Mouse (Mus musculus): ENCODE measurements around the gene Gnai1. TPM values are rescaled to one million over a fixed set of nuclear protein-coding genes. Genes with fewer than 3 reads are reported as not detected.
A peak's percentile ranks its signal among the peaks of the same experiment; 100 is the strongest.

Gnai1 gene
- total and polyA plus RNA-seq, 2 experiments from 2014 or later: 112 to 114 TPM

DNA sequence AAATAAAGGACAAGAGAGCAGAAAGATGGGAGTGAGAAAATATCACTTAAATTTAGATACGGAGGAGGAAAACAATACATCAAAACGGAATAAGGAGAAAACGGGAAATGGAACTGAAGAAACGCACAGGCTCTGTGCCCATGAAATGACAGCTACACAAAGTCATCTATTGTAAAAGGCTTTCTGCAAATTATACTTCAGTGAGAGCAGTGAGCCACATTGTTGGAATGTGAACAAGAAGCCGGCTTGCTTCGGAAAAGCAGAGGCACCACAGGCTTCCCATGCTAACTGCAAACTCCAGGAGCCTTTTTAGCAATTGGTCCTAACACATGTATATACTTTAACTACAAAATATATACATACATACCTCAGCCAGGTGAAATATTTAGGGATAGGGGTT is 34.0 kb downstream of the Gnai1 start:
- no peak for TF ChIP-seq CTCF (IDR thresholded peaks at IDR 0.05; ENCODE audit: low read depth)
- H3K4me2 ChIP-seq (ENCODE audit: low read depth): no peak overlapping the region
- 37% methylated on average over 6 of the region's 6 CpGs for WGBS
- no peak overlapping the region for H3K27ac ChIP-seq (ENCODE audit: low read depth, low read length)
- DNase-seq: peak; percentile 40
- H3K4me1 ChIP-seq (ENCODE audit: insufficient read depth): no peaks in the 10 kb centered on the region
- no peaks in the 10 kb centered on the region for H3K36me3 ChIP-seq (ENCODE audit: insufficient read depth)
- H3K9me3 ChIP-seq (ENCODE audit: low read length): no peaks in the 10 kb centered on the region
- no peaks in the 10 kb centered on the region for H3K27me3 ChIP-seq (ENCODE audit: insufficient read depth, low read length)
- no peak overlapping the region for H3K9ac ChIP-seq
- ATAC-seq: peak; percentile 76
- no peak overlapping the region for H3K4me3 ChIP-seq (ENCODE audit: low read depth, low read length)

GRCm38 (mm10) chr5:18323534-18323933 is 36.6 kb downstream of the Gnai1 start:
- DNase-seq (no peak), ATAC-seq (no peak)
- Histone ChIP-seq H3K27ac (ENCODE audit: low read depth, low read length) (no peak overlapping the region), H3K4me2 (ENCODE audit: low read depth) (no peak overlapping the region), H3K9ac (no peak overlapping the region), H3K27me3 (ENCODE audit: insufficient read depth, low read length) (no peaks in the 10 kb centered on the region), H3K4me3 (ENCODE audit: low read depth, low read length) (no peak overlapping the region), H3K36me3 (ENCODE audit: insufficient read depth) (no peaks in the 10 kb centered on the region), H3K9me3 (ENCODE audit: low read length) (no peaks in the 10 kb centered on the region), H3K4me1 (ENCODE audit: insufficient read depth) (no peaks in the 10 kb centered on the region)
- WGBS: 73% methylated on average over 9 of the region's 9 CpGs
- TF ChIP-seq CTCF (IDR thresholded peaks at IDR 0.05; ENCODE audit: low read depth): no peak

GRCm38 (mm10) chr5:18321661-18322060 is 38.5 kb downstream of the Gnai1 start:
- TF ChIP-seq CTCF (IDR thresholded peaks at IDR 0.05; ENCODE audit: low read depth): no peak
- WGBS: 59% methylated on average over 3 of the region's 3 CpGs

GRCm38 (mm10) chr5:18318846-18319245 is 41.3 kb downstream of the Gnai1 start:
- TF ChIP-seq CTCF (IDR thresholded peaks at IDR 0.05; ENCODE audit: low read depth): no peak
- H3K9ac ChIP-seq: no peak overlapping the region
- H3K4me3 ChIP-seq (ENCODE audit: low read depth, low read length): no peak overlapping the region
- 73% methylated on average over 4 of the region's 4 CpGs for WGBS
- no peak overlapping the region for H3K27ac ChIP-seq (ENCODE audit: low read depth, low read length)
- no peak overlapping the region for H3K4me2 ChIP-seq (ENCODE audit: low read depth)
- ATAC-seq: no peak
- no peaks in the 10 kb centered on the region for H3K4me1 ChIP-seq (ENCODE audit: insufficient read depth)
- no peaks in the 10 kb centered on the region for H3K27me3 ChIP-seq (ENCODE audit: insufficient read depth, low read length)
- DNase-seq: no peak
- H3K36me3 ChIP-seq (ENCODE audit: insufficient read depth): no peaks in the 10 kb centered on the region
- no peaks in the 10 kb centered on the region for H3K9me3 ChIP-seq (ENCODE audit: low read length)

More at GRCm38 (mm10) chr5:18321661-18322060, 38.5 kb downstream of the Gnai1 start:
- Histone ChIP-seq H3K27ac (ENCODE audit: low read depth, low read length) (no peak overlapping the region), H3K27me3 (ENCODE audit: insufficient read depth, low read length) (no peaks in the 10 kb centered on the region), H3K4me2 (ENCODE audit: low read depth) (no peak overlapping the region), H3K4me3 (ENCODE audit: low read depth, low read length) (no peak overlapping the region), H3K9ac (no peak overlapping the region), H3K36me3 (ENCODE audit: insufficient read depth) (no peaks in the 10 kb centered on the region), H3K9me3 (ENCODE audit: low read length) (no peaks in the 10 kb centered on the region), H3K4me1 (ENCODE audit: insufficient read depth) (no peaks in the 10 kb centered on the region)
- DNase-seq (no peak), ATAC-seq (no peak)

DNA sequence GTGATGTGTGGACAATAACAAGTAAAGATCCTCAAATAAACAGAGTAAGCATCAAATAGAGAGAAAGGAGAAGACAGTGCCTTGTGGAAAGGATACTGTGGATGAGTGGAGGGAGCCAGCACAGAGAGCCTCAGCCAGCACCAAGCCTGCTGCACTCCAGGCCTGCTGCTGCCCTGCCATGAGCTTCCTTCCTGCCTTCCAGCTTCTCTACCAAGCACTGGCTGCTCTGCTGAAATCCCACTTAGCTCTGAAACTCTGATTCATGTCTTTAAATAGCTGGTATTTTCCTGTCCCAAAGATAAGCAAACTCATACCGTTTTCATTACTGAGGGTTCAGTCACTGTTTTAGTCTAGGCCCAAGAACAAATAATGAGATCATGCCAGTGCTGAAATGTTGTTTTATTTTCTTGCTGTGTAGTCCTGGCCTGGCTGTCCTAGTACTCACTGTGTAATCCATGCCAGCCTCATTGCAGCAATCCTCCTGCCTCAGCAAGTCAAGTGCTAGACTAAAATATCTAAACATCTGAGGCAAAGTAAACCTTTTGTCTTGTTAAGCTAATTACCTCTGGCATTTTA is 52.8 kb downstream of the Gnai1 start:
- no peak for TF ChIP-seq CTCF (IDR thresholded peaks at IDR 0.05; ENCODE audit: low read depth)
- Histone ChIP-seq H3K4me1 (ENCODE audit: insufficient read depth) (no peaks in the 10 kb centered on the region), H3K9me3 (ENCODE audit: low read length) (no peaks in the 10 kb centered on the region), H3K27me3 (ENCODE audit: insufficient read depth, low read length) (no peaks in the 10 kb centered on the region), H3K9ac (no peak overlapping the region), H3K27ac (ENCODE audit: low read depth, low read length) (no peak overlapping the region), H3K36me3 (ENCODE audit: insufficient read depth) (peaks cover 4% of the 10 kb centered on the region; the same call in 1 of the 2 replicates), H3K4me3 (ENCODE audit: low read depth, low read length) (no peak overlapping the region), H3K4me2 (ENCODE audit: low read depth) (no peak overlapping the region)
- WGBS: 47% methylated on average over 1 of the region's 1 CpGs
- no peak for ATAC-seq
- no peak for DNase-seq

DNA sequence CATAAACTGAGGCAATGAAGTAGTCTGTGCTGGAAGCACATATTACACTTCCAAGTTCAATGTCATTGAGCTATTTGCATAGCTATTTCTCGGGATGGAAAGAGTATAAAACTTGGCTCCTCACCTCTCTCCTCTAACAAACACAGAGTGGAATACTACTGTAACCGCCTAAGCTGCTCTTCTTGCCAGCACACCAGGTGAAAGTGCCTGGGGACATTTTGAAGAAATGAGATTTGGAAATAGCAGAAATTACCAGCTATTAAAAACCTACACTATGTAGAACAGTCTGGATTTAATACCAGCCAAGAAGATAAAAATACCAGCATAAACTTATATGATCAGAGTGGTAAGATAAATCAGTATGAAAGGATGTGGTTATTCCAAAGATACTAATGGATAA is 63.6 kb downstream of the Gnai1 start:
- no peak overlapping the region for H3K27ac ChIP-seq (ENCODE audit: low read depth, low read length)
- no peaks in the 10 kb centered on the region for H3K36me3 ChIP-seq (ENCODE audit: insufficient read depth)
- H3K4me2 ChIP-seq (ENCODE audit: low read depth): no peak overlapping the region
- no peak for TF ChIP-seq CTCF (IDR thresholded peaks at IDR 0.05; ENCODE audit: low read depth)
- H3K4me1 ChIP-seq (ENCODE audit: insufficient read depth): no peaks in the 10 kb centered on the region
- no peak overlapping the region for H3K4me3 ChIP-seq (ENCODE audit: low read depth, low read length)
- H3K27me3 ChIP-seq (ENCODE audit: insufficient read depth, low read length): no peaks in the 10 kb centered on the region
- H3K9me3 ChIP-seq (ENCODE audit: low read length): no peaks in the 10 kb centered on the region
- DNase-seq: no peak
- ATAC-seq: no peak
- WGBS: 76% methylated on average over 2 of the region's 2 CpGs
- no peak overlapping the region for H3K9ac ChIP-seq

DNA sequence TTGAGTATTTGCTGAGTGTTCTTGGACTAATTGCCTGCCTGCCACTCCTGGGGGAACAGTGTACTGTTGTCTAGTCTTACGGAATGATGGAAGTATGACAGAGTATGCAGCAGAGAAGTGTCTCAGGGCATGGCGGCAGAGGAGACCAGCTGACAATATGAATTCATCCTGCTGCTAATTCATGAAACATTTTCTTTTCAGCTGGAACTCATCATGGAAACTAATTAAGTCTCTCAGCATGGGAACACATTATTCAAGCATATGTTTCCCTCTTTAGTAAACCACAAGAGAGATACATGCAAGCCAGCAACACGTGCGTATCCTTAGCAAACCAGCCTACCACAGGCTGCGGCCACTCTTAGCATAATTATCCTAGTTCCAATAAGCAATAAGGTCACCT is 67.4 kb downstream of the Gnai1 start:
- no peak overlapping the region for H3K9ac ChIP-seq
- no peak overlapping the region for H3K27ac ChIP-seq (ENCODE audit: low read depth, low read length)
- no peak overlapping the region for H3K4me3 ChIP-seq (ENCODE audit: low read depth, low read length)
- ATAC-seq (peak; percentile 86), DNase-seq (peak; percentile 25)
- TF ChIP-seq CTCF (IDR thresholded peaks at IDR 0.05; ENCODE audit: low read depth): no peak
- WGBS: 35% methylated on average over 5 of the region's 5 CpGs
- no peak overlapping the region for H3K4me2 ChIP-seq (ENCODE audit: low read depth)
- H3K27me3 ChIP-seq (ENCODE audit: insufficient read depth, low read length): no peaks in the 10 kb centered on the region
- peaks cover 12% of the 10 kb centered on the region for H3K36me3 ChIP-seq (ENCODE audit: insufficient read depth)
- no peaks in the 10 kb centered on the region for H3K4me1 ChIP-seq (ENCODE audit: insufficient read depth)
- no peaks in the 10 kb centered on the region for H3K9me3 ChIP-seq (ENCODE audit: low read length)

All from forebrain, postnatal 0 days (tissue).